Mouse (Mus musculus): ENCODE data around the gene Elovl7. TPM values are rescaled to one million over a fixed set of nuclear protein-coding genes. Genes with fewer than 3 reads are reported as not detected.
A peak's percentile ranks its signal among the peaks of the same experiment; 100 is the strongest.

The Elovl7 gene
- polyA plus RNA-seq, 1 experiment from 2014 or later = 111 TPM

DNA sequence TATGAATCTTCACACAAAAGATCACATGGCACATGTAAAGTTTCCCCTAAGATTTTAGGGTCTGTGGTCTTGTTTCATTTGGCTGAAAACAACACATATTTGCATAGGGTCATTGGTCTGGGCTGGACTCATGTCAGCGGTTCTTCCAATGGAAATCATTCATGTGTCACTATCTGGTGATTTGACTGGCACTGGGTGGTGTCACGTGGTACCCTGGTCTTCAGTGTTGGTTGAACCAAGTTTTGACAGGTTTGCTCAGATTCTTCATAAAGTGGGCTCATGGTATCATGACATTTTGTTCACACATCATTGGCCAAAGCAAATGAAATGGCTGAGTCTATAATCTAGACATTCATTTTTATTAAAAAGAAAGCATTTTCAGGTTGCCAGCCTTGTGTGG is 103.2 kb downstream of the Elovl7 start:
- in situ Hi-C loops (cut with MboI; ENCODE audit: low pct_unique_long_range_greater_than_20kb) = no loop called here
- no peaks in the 10 kb centered on the region for H3K27me3 ChIP-seq
- CTCF ChIA-PET = interaction anchor here (4.0 kb wide), 1 partner anchor 125 kb away, joined by 19 read pairs; no protein-coding TSS in a partner anchor
- TF ChIP-seq CTCF (IDR thresholded peaks at IDR 0.05) = no peak
- ATAC-seq = no peak
- POLR2A ChIA-PET = no interaction called here
- no peak for DNase-seq (ENCODE audit: low read depth, low spot score)

DNA sequence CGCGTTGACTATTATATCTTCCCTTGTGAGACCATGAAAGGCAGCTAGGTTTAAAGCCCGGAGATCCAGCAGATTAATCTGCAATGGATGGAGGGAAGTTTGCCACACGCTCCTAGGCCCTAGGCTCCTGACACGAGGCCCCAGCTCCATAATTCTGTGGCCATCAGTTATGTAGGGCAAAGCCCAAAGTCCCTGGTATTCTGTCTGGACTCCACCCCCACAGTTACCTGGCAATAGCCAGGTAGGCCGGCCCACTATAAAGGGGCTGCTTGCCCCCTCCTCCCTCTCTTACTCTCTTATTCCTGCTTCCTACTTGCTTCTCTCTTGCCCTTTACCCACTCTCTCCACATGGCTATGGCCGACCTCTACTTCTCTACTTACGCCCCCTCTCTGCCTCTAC is 104.8 kb downstream of the Elovl7 start:
- TF ChIP-seq CTCF (IDR thresholded peaks at IDR 0.05) = no peak
- no peak for DNase-seq (ENCODE audit: low read depth, low spot score)
- no peak for ATAC-seq
- in situ Hi-C loops (cut with MboI; ENCODE audit: low pct_unique_long_range_greater_than_20kb) = no loop called here
- ChIA-PET POLR2A (no interaction called here), CTCF (interaction anchor here (1.4 kb wide), 1 partner anchor 11 kb away, joined by 4 read pairs; no protein-coding TSS in a partner anchor)
- H3K27me3 ChIP-seq = no peaks in the 10 kb centered on the region

DNA sequence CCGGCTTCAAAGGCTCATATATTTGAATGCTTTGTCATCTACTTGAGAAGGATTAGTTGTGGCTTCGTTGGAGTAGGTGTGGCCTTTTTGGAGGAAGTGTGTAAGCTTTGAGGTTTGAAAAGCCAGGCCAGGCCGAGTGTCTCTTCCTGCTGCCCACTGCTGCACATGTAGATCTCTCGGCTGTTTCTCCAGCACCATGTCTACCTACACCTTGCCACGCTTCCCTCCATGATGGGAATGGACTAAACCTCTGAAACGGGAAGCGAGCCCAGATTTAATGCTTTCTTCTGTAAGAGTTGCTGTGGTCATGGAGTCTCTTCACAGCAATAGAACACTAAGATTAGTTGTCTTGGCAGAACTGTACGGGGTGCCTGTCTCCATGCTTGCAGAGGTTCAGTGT is 106.0 kb downstream of the Elovl7 start:
- DNase-seq (ENCODE audit: low read depth, low spot score) (no peak), ATAC-seq (no peak)
- in situ Hi-C loops (cut with MboI; ENCODE audit: low pct_unique_long_range_greater_than_20kb) = no loop called here
- CTCF ChIA-PET = interaction anchor here (1.5 kb wide), 1 partner anchor 106 kb away, joined by 7 read pairs; the partner anchor contains the start of gene Elovl7
- POLR2A ChIA-PET = interaction anchor here (0.6 kb wide), 1 partner anchor 124 kb away, joined by 3 read pairs; no protein-coding TSS in a partner anchor
- no peak for TF ChIP-seq CTCF (IDR thresholded peaks at IDR 0.05)
- H3K27me3 ChIP-seq = no peaks in the 10 kb centered on the region

- H3K27me3 ChIP-seq = no peaks in the 10 kb centered on the region
- ChIA-PET CTCF (interaction anchor here (1.0 to 2.1 kb wide), 2 partner anchors 108 to 131 kb away, joined by 3 to 10 read pairs; no protein-coding TSS in a partner anchor), POLR2A (no interaction called here)
- in situ Hi-C loops (cut with MboI; ENCODE audit: low pct_unique_long_range_greater_than_20kb) = no loop called here
- TF ChIP-seq CTCF (IDR thresholded peaks at IDR 0.05) = no peak
- no peak for ATAC-seq
- no peak for DNase-seq (ENCODE audit: low read depth, low spot score)
These were observed 108.3 kb downstream of the Elovl7 start for GRCm38 (mm10) chr13:108322466-108322865.

DNA sequence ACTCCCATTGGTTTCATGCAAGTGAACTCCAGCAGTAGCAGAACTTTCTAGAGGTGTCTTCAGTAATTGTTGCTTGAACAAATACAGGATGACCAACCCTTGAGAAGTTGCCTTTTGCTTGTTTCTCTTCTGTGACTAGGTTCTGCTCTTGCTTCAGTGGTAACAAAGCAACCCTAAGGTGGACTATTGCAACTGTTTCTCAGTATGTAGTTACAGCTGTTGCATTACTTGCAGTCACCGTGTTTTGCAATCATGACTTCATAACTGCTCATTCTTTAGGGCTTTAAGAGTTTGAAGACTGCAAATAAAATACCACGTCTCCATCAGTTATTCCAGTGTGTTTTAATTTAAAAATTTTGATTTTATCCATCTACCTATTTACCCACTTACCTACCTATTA is 109.1 kb downstream of the Elovl7 start:
- ChIA-PET POLR2A (interaction anchor here (1.4 to 1.7 kb wide), 2 partner anchors 60 to 106 kb away, joined by 3 to 5 read pairs; no protein-coding TSS in a partner anchor), CTCF (interaction anchor here (2.1 kb wide), 1 partner anchor 132 kb away, joined by 10 read pairs; no protein-coding TSS in a partner anchor)
- TF ChIP-seq CTCF (IDR thresholded peaks at IDR 0.05) = no peak
- in situ Hi-C loops (cut with MboI; ENCODE audit: low pct_unique_long_range_greater_than_20kb) = no loop called here
- H3K27me3 ChIP-seq = no peaks in the 10 kb centered on the region
- no peak for DNase-seq (ENCODE audit: low read depth, low spot score)
- ATAC-seq = no peak

DNA sequence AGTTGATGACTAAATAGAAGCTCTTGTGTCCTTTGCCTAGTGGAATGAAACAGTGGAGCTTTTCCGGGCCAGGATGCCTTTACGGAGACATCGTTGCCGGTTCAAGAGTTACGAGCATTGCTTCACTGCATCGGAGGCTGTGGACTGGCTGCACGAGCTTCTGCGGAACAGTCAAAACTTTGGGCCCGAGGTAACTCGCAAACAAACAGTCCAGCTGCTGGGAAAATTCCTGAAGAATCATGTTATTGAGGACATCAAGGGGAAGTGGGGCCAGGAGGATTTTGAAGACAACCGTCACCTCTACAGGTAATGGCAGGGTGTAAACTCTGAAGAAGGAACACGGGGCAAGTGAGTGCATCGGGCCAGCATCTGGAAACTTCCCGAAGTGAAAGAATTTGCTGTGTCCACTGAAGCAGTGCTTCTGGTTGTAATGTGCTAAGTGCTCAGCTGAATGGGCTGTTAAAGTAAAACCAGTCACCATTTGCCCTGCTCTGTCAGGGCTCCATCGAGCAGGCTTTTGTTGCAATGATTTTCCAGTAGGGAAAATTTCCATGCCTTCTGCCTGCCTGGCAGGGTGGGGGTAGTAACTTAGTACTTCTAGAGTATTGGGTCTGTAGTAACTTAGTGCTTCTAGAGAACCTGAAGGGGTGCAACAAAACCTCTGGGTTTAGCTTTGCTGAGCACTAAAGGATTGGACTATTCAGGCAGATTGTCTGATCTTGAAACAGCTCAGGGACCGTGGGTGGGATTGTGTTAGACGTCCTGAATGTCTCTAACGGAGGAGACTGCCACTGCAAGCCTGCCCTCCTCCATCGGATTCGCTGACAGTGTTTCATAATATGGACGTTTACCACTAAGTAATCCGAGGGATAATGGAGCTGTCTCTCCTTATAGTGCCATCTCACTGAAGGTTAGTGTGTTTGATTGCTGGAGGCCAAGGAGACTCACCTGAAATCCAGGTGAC is 109.9 kb downstream of the Elovl7 start:
- ChIA-PET POLR2A (interaction anchor here (1.3 to 1.7 kb wide), 3 partner anchors 61 to 107 kb away, joined by 3 to 5 read pairs (median 3); no protein-coding TSS in a partner anchor), CTCF (interaction anchor here (1.4 to 4.3 kb wide), 3 partner anchors 124 to 137 kb away, joined by 4 to 26 read pairs (median 4); no protein-coding TSS in a partner anchor)
- no peaks in the 10 kb centered on the region for H3K27me3 ChIP-seq
- peak; percentile 84 for ATAC-seq
- TF ChIP-seq CTCF (IDR thresholded peaks at IDR 0.05) = no peak
- DNase-seq (ENCODE audit: low read depth, low spot score) = no peak
- in situ Hi-C loops (cut with MboI; ENCODE audit: low pct_unique_long_range_greater_than_20kb) = no loop called here

DNA sequence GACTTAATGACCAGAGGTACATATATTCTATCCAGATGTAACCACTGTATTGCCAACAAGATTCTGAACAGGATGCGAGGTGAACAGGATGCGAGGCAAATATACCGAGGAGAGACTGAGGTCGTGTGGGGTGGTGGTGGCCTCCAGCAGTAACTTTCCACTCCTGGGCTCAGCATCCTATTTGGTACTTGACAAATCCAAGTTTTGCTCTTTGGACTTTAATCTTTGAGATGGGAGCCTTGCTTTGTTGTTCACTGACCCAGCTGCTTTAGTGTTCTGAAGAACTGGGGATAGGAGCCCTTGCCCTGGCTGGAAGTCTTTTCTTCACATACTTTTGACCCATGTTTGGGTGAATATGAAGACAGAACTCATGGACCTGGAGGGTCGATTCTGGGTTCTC is 111.7 kb downstream of the Elovl7 start:
- TF ChIP-seq CTCF (IDR thresholded peaks at IDR 0.05) = no peak
- ChIA-PET POLR2A (no interaction called here), CTCF (interaction anchor here (1.2 to 4.3 kb wide), 4 partner anchors 10 to 139 kb away, joined by 4 to 26 read pairs (median 4); partner anchors contain the start of gene Depdc1b)
- no peaks in the 10 kb centered on the region for H3K27me3 ChIP-seq
- DNase-seq (ENCODE audit: low read depth, low spot score) = no peak
- ATAC-seq = no peak
- in situ Hi-C loops (cut with MboI; ENCODE audit: low pct_unique_long_range_greater_than_20kb) = loop anchor here (25.0 kb wide), 1 partner anchor 1211 kb away; no protein-coding TSS in a partner anchor

GRCm38 (mm10) chr13:108326351-108326750 is 112.1 kb downstream of the Elovl7 start:
- ChIA-PET CTCF (interaction anchor here (0.9 to 4.3 kb wide), 4 partner anchors 10 to 134 kb away, joined by 3 to 26 read pairs (median 4); partner anchors contain the start of genes Depdc1b and Elovl7), POLR2A (interaction anchor here (0.6 kb wide), 2 partner anchors 13 to 843 kb away, joined by 4 to 5 read pairs; no protein-coding TSS in a partner anchor)
- no peaks in the 10 kb centered on the region for H3K27me3 ChIP-seq
- no peak for TF ChIP-seq CTCF (IDR thresholded peaks at IDR 0.05)
- in situ Hi-C loops (cut with MboI; ENCODE audit: low pct_unique_long_range_greater_than_20kb) = loop anchor here (25.0 kb wide), 1 partner anchor 1211 kb away; no protein-coding TSS in a partner anchor
- ATAC-seq = no peak
- no peak for DNase-seq (ENCODE audit: low read depth, low spot score)

- no peak for DNase-seq (ENCODE audit: low read depth, low spot score)
- no peaks in the 10 kb centered on the region for H3K27me3 ChIP-seq
- ChIA-PET CTCF (interaction anchor here (0.9 to 4.3 kb wide), 4 partner anchors 11 to 135 kb away, joined by 3 to 26 read pairs (median 4); partner anchors contain the start of genes Depdc1b and Elovl7), POLR2A (no interaction called here)
- ATAC-seq = no peak
- in situ Hi-C loops (cut with MboI; ENCODE audit: low pct_unique_long_range_greater_than_20kb) = loop anchor here (25.0 kb wide), 1 partner anchor 1210 kb away; no protein-coding TSS in a partner anchor
- TF ChIP-seq CTCF (IDR thresholded peaks at IDR 0.05) = no peak
These were observed 112.8 kb downstream of the Elovl7 start for GRCm38 (mm10) chr13:108327047-108327446.
